Mouse (Mus musculus) lung, adult 2 months (tissue): ENCODE data around the gene Peak1.

Experiments
- CTCF ChIP-seq: fragments of 200-500 bp; IDR thresholded peaks from 2 replicates; pipeline ENCODE4 v1.5.1; 2011; ENCODE audit warnings: mild to moderate bottlenecking, low read length, control low read depth; ENCODE audit not compliant: insufficient read depth
- POLR2A ChIP-seq: fragments of 200-500 bp; IDR thresholded peaks from 2 replicates; pipeline ENCODE4 v1.6.1; 2011; ENCODE audit warnings: low read depth, mild to moderate bottlenecking, control low read depth, low read length, borderline replicate concordance; ENCODE audit errors: extremely low read depth

DNA sequence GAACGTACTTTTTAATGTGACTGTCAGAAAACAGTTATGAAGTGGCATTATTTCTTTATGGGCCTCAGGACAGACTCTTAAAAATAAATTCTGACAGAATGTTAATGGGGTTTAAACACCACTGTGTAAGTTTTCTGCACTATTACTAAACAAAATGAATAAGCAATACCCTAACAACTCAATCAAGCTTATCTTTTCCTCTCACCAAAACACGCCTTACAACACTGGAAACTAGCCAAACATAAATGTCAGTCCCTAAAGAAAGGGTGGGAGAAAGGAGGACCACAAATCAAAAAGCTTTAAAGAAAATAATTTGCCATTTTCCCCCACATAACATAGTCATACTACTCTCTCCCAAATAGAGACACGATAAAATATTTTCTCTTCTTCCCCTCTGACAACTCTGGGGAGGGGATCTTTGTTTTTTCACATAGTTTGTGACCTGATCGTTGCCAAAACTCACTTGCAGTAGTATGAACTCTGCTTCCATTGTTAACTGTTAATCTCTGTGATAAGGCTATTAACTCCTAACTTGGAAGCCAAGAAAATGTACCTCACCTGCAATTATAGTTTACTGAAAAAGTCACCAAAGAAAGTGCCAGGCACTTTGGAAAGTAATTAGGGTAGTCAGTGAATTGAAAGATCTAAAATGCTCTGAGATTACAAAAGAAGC, 1.8 kb downstream of the Peak1 start:
- TF ChIP-seq POLR2A (no peak), CTCF (no peak)
